Mouse (Mus musculus): ENCODE results near the gene Cyp27b1. TPM values are rescaled to one million over a fixed set of nuclear protein-coding genes. Genes with fewer than 3 reads are reported as not detected.
"Not testable (repeated sequence)": the region's sequence is repeated elsewhere in the genome, so short reads cannot be mapped to it uniquely, and the experiment has no call there.

Gene Cyp27b1
- polyA plus RNA-seq, 1 experiment: 0.27 TPM

- DNase-seq (ENCODE audit: low read depth, low spot score): no peak
- 88% methylated on average over 14 of the region's 14 CpGs for WGBS
Measured at GRCm38 (mm10) chr10:127066519-127067018, 18.5 kb downstream of the Cyp27b1 start.

- 57% methylated on average over 9 of the region's 9 CpGs for WGBS
- DNase-seq (ENCODE audit: low read depth, low spot score): no peak
Measured at GRCm38 (mm10) chr10:127068360-127069038, 20.4 kb downstream of the Cyp27b1 start.

GRCm38 (mm10) chr10:127069281-127070189 is 21.5 kb downstream of the Cyp27b1 start:
- WGBS: 2% methylated on average over 30 of the region's 30 CpGs
- DNase-seq (ENCODE audit: low read depth, low spot score): no peak

- DNase-seq (ENCODE audit: low read depth, low spot score): peak; percentile 99
- under 1% methylated on average over 36 of the region's 36 CpGs for WGBS
Measured at GRCm38 (mm10) chr10:127070190-127071121, 22.4 kb downstream of the Cyp27b1 start, which contains the start of gene Tspan31. Gene Tspan31, minus strand, starts transcription at chr10:127070264.

GRCm38 (mm10) chr10:127071203-127071602 is 23.2 kb downstream of the Cyp27b1 start:
- no peak for DNase-seq (ENCODE audit: low read depth, low spot score)
- WGBS: 50% methylated on average over 9 of the region's 9 CpGs

GRCm38 (mm10) chr10:127072270-127072669 is 24.2 kb downstream of the Cyp27b1 start:
- WGBS: 76% methylated on average over 4 of the region's 4 CpGs
- DNase-seq (ENCODE audit: low read depth, low spot score): not testable (repeated sequence)

- not testable (repeated sequence) for DNase-seq (ENCODE audit: low read depth, low spot score)
- 72% methylated on average over 2 of the region's 2 CpGs for WGBS
Measured at GRCm38 (mm10) chr10:127072969-127073368, 24.9 kb downstream of the Cyp27b1 start.

- no peak for DNase-seq (ENCODE audit: low read depth, low spot score)
- WGBS: 91% methylated on average over 1 of the region's 1 CpGs
Measured at GRCm38 (mm10) chr10:127073981-127074380, 25.9 kb downstream of the Cyp27b1 start.

- no peak for DNase-seq (ENCODE audit: low read depth, low spot score)
- WGBS: 58% methylated on average over 9 of the region's 9 CpGs
Measured at GRCm38 (mm10) chr10:127075080-127075479, 27.0 kb downstream of the Cyp27b1 start, which contains the start of gene Agap2. Gene Agap2, plus strand, starts transcription at chr10:127075284.

- 54% methylated on average over 8 of the region's 8 CpGs for WGBS
- no peak for DNase-seq (ENCODE audit: low read depth, low spot score)
Measured at GRCm38 (mm10) chr10:127075651-127076050, 27.6 kb downstream of the Cyp27b1 start.

- DNase-seq (ENCODE audit: low read depth, low spot score): no peak
- 41% methylated on average over 4 of the region's 4 CpGs for WGBS
Measured at GRCm38 (mm10) chr10:127076082-127076481, 28.0 kb downstream of the Cyp27b1 start.

GRCm38 (mm10) chr10:127077515-127077914 is 29.5 kb downstream of the Cyp27b1 start:
- WGBS: 21% methylated on average over 10 of the region's 10 CpGs
- no peak for DNase-seq (ENCODE audit: low read depth, low spot score)

GRCm38 (mm10) chr10:127078001-127078676 is 30.1 kb downstream of the Cyp27b1 start:
- DNase-seq (ENCODE audit: low read depth, low spot score): no peak
- WGBS: 15% methylated on average over 12 of the region's 12 CpGs

GRCm38 (mm10) chr10:127078677-127079575 is 30.9 kb downstream of the Cyp27b1 start:
- WGBS: 10% methylated on average over 38 of the region's 49 CpGs

GRCm38 (mm10) chr10:127079665-127080391 is 31.8 kb downstream of the Cyp27b1 start:
- DNase-seq (ENCODE audit: low read depth, low spot score): no peak
- WGBS: 13% methylated on average over 70 of the region's 70 CpGs

More at GRCm38 (mm10) chr10:127078677-127079575, 30.9 kb downstream of the Cyp27b1 start:
- DNase-seq (ENCODE audit: low read depth, low spot score): no peak

GRCm38 (mm10) chr10:127080901-127081780 is 33.1 kb downstream of the Cyp27b1 start:
- no peak for DNase-seq (ENCODE audit: low read depth, low spot score)

More at GRCm38 (mm10) chr10:127080901-127081780, 33.1 kb downstream of the Cyp27b1 start:
- 14% methylated on average over 48 of the region's 48 CpGs for WGBS
